Mouse (Mus musculus): ENCODE data around the gene Rin2. TPM values are rescaled to one million over a fixed set of nuclear protein-coding genes. Genes with fewer than 3 reads are reported as not detected.

Gene Rin2
- total and polyA plus RNA-seq, 2 experiments from 2014 or later: 13.1 to 16.8 TPM

GRCm38 (mm10) chr2:145753973-145754372 lies 79.0 kb downstream of the Rin2 start:
- ATAC-seq (ENCODE audit: insufficient read depth, low read depth) (no peak), DNase-seq (ENCODE audit: low spot score) (no peak)
- TF ChIP-seq CTCF (IDR thresholded peaks at IDR 0.05; ENCODE audit: low read depth): no peak
- TF ChIP-seq EP300 (IDR thresholded peaks at IDR 0.05; ENCODE audit: low read depth): no peak
- H3K27me3 ChIP-seq (ENCODE audit: control insufficient read depth, insufficient read depth, low read length): no peaks in the 10 kb centered on the region
- WGBS: 51% methylated on average over 7 of the region's 7 CpGs
- H3K4me2 ChIP-seq (ENCODE audit: low read depth, low read length): no peak overlapping the region
- H3K9me3 ChIP-seq (replicated peaks; ENCODE audit: control insufficient read depth, low read length): no peaks in the 10 kb centered on the region
- H3K4me1 ChIP-seq (ENCODE audit: control insufficient read depth, insufficient read depth): no peaks in the 10 kb centered on the region
- H3K27ac ChIP-seq (ENCODE audit: low read depth): no peak overlapping the region
- no peak overlapping the region for H3K9ac ChIP-seq (replicated peaks; ENCODE audit: low read depth, low read length)
- H3K36me3 ChIP-seq (replicated peaks; ENCODE audit: control insufficient read depth, insufficient read depth, low read length): no peaks in the 10 kb centered on the region
- no peak overlapping the region for H3K4me3 ChIP-seq (ENCODE audit: low read depth, low read length)

DNA sequence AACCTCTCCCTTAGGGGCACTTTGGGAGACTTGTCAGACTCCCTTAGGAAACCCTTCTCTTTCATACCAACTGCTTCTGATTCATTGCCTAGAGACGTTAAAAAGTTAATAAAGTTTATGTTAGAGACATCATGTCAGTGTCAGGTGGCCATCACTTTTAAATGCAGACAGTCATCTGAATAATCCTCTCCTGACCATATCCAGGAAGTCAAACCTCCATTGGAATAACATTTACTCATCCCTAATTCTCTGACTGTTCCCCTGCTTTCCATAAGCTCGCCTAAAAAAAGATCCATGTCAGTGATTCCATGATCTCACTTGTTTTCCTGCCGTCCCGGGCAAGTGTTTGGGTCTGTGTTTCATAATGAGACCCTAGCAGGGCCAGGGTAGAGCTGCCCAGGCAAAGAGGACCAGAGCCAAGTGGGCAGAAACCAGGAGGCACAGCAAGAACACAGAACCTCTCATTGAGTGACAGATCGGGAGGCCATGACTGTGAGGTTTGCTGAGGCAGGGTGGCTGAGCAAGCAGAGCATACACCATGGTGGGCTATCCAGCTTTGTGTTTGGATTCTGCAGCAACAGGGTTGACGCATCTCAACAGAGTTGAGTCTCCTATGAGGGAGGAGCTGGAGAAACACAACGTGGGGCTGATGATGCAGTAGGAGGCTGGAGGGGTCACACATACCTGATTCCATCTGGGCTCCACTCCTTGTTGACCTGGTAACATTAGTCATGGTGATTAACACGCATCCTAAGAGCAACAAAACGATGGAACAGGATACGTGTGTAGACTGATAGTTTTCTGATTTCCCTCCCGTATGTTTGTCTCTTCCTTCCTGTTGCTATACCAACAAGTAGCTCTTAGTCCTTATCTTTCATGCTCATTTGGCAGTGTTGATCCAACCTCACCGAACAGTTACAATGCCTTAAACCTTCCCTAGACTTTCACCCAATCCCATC lies 81.1 kb downstream of the Rin2 start:
- Histone ChIP-seq H3K9ac (replicated peaks; ENCODE audit: low read depth, low read length) (no peak overlapping the region), H3K4me2 (ENCODE audit: low read depth, low read length) (no peak overlapping the region), H3K27ac (ENCODE audit: low read depth) (no peak overlapping the region), H3K4me3 (ENCODE audit: low read depth, low read length) (no peak overlapping the region), H3K36me3 (replicated peaks; ENCODE audit: control insufficient read depth, insufficient read depth, low read length) (no peaks in the 10 kb centered on the region), H3K9me3 (replicated peaks; ENCODE audit: control insufficient read depth, low read length) (no peaks in the 10 kb centered on the region), H3K4me1 (ENCODE audit: control insufficient read depth, insufficient read depth) (no peaks in the 10 kb centered on the region), H3K27me3 (ENCODE audit: control insufficient read depth, insufficient read depth, low read length) (no peaks in the 10 kb centered on the region)
- WGBS: 62% methylated on average over 12 of the region's 12 CpGs
- ATAC-seq (ENCODE audit: insufficient read depth, low read depth) (peak; percentile 57; the same call in 1 of the 2 replicates), DNase-seq (ENCODE audit: low spot score) (peak; percentile 33)
- no peak for TF ChIP-seq EP300 (IDR thresholded peaks at IDR 0.05; ENCODE audit: low read depth)
- no peak for TF ChIP-seq CTCF (IDR thresholded peaks at IDR 0.05; ENCODE audit: low read depth)

DNA sequence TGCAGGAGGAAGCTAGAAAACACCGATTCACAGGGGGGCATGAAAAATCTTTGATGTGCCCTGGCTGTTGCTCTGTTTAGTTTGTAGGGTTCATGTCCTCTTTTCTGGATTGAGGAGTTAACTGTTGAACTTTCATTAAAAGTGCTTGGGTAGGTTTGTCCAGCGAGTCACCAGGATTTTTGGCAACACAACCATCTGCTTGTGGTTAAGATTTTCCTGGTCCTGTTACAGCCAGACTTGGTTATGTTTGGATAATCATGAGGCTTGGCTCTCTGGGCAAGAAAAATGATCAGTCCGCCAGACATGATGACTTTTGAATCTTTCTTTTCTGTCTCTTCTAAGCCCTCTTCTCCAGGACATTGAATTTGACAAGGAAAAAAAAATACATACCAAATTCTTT lies 85.1 kb downstream of the Rin2 start:
- Histone ChIP-seq H3K4me1 (ENCODE audit: control insufficient read depth, insufficient read depth) (no peaks in the 10 kb centered on the region), H3K27me3 (ENCODE audit: control insufficient read depth, insufficient read depth, low read length) (no peaks in the 10 kb centered on the region), H3K9ac (replicated peaks; ENCODE audit: low read depth, low read length) (no peak overlapping the region), H3K4me3 (ENCODE audit: low read depth, low read length) (no peak overlapping the region), H3K4me2 (ENCODE audit: low read depth, low read length) (no peak overlapping the region), H3K36me3 (replicated peaks; ENCODE audit: control insufficient read depth, insufficient read depth, low read length) (no peaks in the 10 kb centered on the region), H3K27ac (ENCODE audit: low read depth) (no peak overlapping the region), H3K9me3 (replicated peaks; ENCODE audit: control insufficient read depth, low read length) (no peaks in the 10 kb centered on the region)
- DNase-seq (ENCODE audit: low spot score) (no peak), ATAC-seq (ENCODE audit: insufficient read depth, low read depth) (no peak)
- 67% methylated on average over 3 of the region's 3 CpGs for WGBS
- TF ChIP-seq CTCF (IDR thresholded peaks at IDR 0.05; ENCODE audit: low read depth) (no peak), EP300 (IDR thresholded peaks at IDR 0.05; ENCODE audit: low read depth) (no peak)

DNA sequence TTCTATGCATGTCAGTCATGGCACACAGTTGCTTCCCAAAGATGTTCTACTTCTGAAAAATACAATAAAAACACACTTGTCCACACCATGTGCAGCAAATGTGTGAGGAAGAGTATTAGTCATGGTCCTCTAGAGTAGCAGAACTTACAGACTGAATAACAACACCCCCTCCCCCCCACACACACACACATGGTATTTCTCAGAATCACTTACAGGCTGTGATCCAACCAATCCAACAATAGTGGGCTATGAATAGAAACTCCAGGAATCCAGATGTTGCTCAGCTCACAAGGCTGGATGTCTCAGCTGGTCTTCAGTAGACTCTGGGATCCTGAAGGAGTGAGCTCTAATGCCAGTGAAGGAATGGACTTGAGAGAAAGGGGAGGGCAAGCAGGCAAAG lies 86.4 kb downstream of the Rin2 start:
- Histone ChIP-seq H3K27me3 (ENCODE audit: control insufficient read depth, insufficient read depth, low read length) (no peaks in the 10 kb centered on the region), H3K4me1 (ENCODE audit: control insufficient read depth, insufficient read depth) (no peaks in the 10 kb centered on the region), H3K4me2 (ENCODE audit: low read depth, low read length) (no peak overlapping the region), H3K27ac (ENCODE audit: low read depth) (no peak overlapping the region), H3K9ac (replicated peaks; ENCODE audit: low read depth, low read length) (no peak overlapping the region), H3K4me3 (ENCODE audit: low read depth, low read length) (no peak overlapping the region), H3K9me3 (replicated peaks; ENCODE audit: control insufficient read depth, low read length) (no peaks in the 10 kb centered on the region), H3K36me3 (replicated peaks; ENCODE audit: control insufficient read depth, insufficient read depth, low read length) (no peaks in the 10 kb centered on the region)
- ATAC-seq (ENCODE audit: insufficient read depth, low read depth) (no peak), DNase-seq (ENCODE audit: low spot score) (no peak)
- TF ChIP-seq CTCF (IDR thresholded peaks at IDR 0.05; ENCODE audit: low read depth) (no peak), EP300 (IDR thresholded peaks at IDR 0.05; ENCODE audit: low read depth) (no peak)

- Histone ChIP-seq H3K4me2 (ENCODE audit: low read depth, low read length) (0 out of 2 replicates have a peak overlapping the region, but pooled peaks have one; percentile 21), H3K27ac (ENCODE audit: low read depth) (no peak overlapping the region), H3K4me3 (ENCODE audit: low read depth, low read length) (no peak overlapping the region), H3K36me3 (replicated peaks; ENCODE audit: control insufficient read depth, insufficient read depth, low read length) (no peaks in the 10 kb centered on the region), H3K9ac (replicated peaks; ENCODE audit: low read depth, low read length) (0 out of 2 replicates have a peak overlapping the region, but pooled peaks have one; percentile 33), H3K4me1 (ENCODE audit: control insufficient read depth, insufficient read depth) (peaks cover 16% of the 10 kb centered on the region), H3K27me3 (ENCODE audit: control insufficient read depth, insufficient read depth, low read length) (no peaks in the 10 kb centered on the region), H3K9me3 (replicated peaks; ENCODE audit: control insufficient read depth, low read length) (no peaks in the 10 kb centered on the region)
- ATAC-seq (ENCODE audit: insufficient read depth, low read depth) (peak; percentile 8; the same call in 1 of the 2 replicates), DNase-seq (ENCODE audit: low spot score) (no peak)
- TF ChIP-seq EP300 (IDR thresholded peaks at IDR 0.05; ENCODE audit: low read depth) (no peak), CTCF (IDR thresholded peaks at IDR 0.05; ENCODE audit: low read depth) (no peak)
- 22% methylated on average over 10 of the region's 10 CpGs for WGBS
Observed at GRCm38 (mm10) chr2:145769964-145770363, 94.9 kb downstream of the Rin2 start.
